Mouse (Mus musculus): ENCODE data around the gene Mrps33. TPM values are rescaled to one million over a fixed set of nuclear protein-coding genes. Genes with fewer than 3 reads are reported as not detected.

Mrps33 gene
- polyA plus RNA-seq (2014; fragmentation: Nextera tagmentation; extraction: Ambion mirVana): 169 and 225 TPM in 2 replicates

- Histone ChIP-seq H3K4me3 (replicated peaks; ENCODE audit: low read length) (peak within 1 kb of the TSS; percentile 69), H3K4me2 (replicated peaks) (peak within 1 kb of the TSS; percentile 77), H3K36me3 (replicated peaks; ENCODE audit: control insufficient read depth, insufficient read depth) (no peaks in the 10 kb centered on the region), H3K4me1 (replicated peaks; ENCODE audit: control insufficient read depth, insufficient read depth, low read length) (peaks cover 18% of the 10 kb centered on the region), H3K9ac (peak within 1 kb of the TSS; percentile 67), H3K27ac (peak within 1 kb of the TSS; percentile 74), H3K9me3 (ENCODE audit: control insufficient read depth, low read length) (no peaks in the 10 kb centered on the region), H3K27me3 (ENCODE audit: control insufficient read depth, insufficient read depth, low read length) (no peaks in the 10 kb centered on the region)
- DNase-seq (ENCODE audit: low spot score) (peak; percentile 96), ATAC-seq (ENCODE audit: low FRiP score) (peak; percentile 99)
- WGBS: under 1% methylated on average over 40 of the region's 40 CpGs
Measured at GRCm38 (mm10) chr6:39810612-39811116, at the start of gene Mrps33. TSS of gene Mrps33 (minus strand) at chr6:39810988.

DNA sequence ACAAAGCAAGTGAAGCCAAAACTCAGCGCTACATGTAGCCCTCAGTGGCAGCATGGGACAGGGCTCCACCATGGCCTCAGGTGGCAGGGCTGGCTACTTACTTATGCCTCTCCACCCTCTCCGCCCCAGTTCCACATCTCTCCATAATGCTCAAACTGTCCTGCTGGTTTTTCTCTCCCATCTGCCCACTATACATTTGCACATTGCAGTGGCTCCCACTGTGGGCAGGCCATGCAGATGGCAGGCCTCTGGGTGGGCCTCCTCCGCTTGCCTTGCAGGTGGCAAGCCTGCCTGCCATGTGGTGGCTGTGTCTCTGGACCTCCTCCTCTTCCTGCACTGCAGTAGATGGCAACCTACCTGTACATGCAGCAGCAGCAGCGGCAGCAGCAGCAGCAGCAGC lies 38.9 kb upstream of the Mrps33 start:
- Histone ChIP-seq H3K4me3 (replicated peaks; ENCODE audit: low read length) (no peak overlapping the region), H3K4me2 (replicated peaks) (no peak overlapping the region), H3K27ac (no peak overlapping the region), H3K9ac (no peak overlapping the region), H3K4me1 (replicated peaks; ENCODE audit: control insufficient read depth, insufficient read depth, low read length) (no peaks in the 10 kb centered on the region), H3K36me3 (replicated peaks; ENCODE audit: control insufficient read depth, insufficient read depth) (no peaks in the 10 kb centered on the region), H3K9me3 (ENCODE audit: control insufficient read depth, low read length) (no peaks in the 10 kb centered on the region), H3K27me3 (ENCODE audit: control insufficient read depth, insufficient read depth, low read length) (no peaks in the 10 kb centered on the region)
- ATAC-seq (ENCODE audit: low FRiP score): no peak
- WGBS: 94% methylated on average over 4 of the region's 4 CpGs
- no peak for DNase-seq (ENCODE audit: low spot score)

- 52% methylated on average over 7 of the region's 7 CpGs for WGBS
- ATAC-seq (ENCODE audit: low FRiP score) (no peak), DNase-seq (ENCODE audit: low spot score) (no peak)
- Histone ChIP-seq H3K4me1 (replicated peaks; ENCODE audit: control insufficient read depth, insufficient read depth, low read length) (no peaks in the 10 kb centered on the region), H3K4me2 (replicated peaks) (no peak overlapping the region), H3K4me3 (replicated peaks; ENCODE audit: low read length) (no peak overlapping the region), H3K27ac (no peak overlapping the region), H3K27me3 (ENCODE audit: control insufficient read depth, insufficient read depth, low read length) (no peaks in the 10 kb centered on the region), H3K9me3 (ENCODE audit: control insufficient read depth, low read length) (no peaks in the 10 kb centered on the region), H3K9ac (no peak overlapping the region), H3K36me3 (replicated peaks; ENCODE audit: control insufficient read depth, insufficient read depth) (no peaks in the 10 kb centered on the region)
Measured at GRCm38 (mm10) chr6:39848766-39849165, 38.0 kb upstream of the Mrps33 start.

DNA sequence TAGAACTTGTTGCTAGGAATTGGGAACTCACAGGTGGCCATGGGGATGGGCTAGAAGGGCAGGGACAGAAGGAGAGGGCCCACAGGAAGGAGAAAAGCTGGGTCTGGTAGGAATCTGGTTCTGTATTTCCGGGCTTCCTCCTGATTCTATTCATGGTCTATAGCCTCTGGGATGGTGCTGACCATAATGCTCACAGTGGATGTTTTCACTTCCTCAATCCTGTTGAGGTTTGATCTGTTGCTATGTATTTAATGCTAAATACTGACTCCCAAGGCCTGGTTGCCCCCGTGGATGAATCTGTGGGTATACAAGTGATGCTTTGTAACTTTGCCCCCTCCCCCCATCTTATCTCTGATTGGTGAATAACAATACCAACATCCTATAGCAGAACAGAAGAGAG lies 36.8 kb upstream of the Mrps33 start:
- Histone ChIP-seq H3K4me2 (replicated peaks) (no peak overlapping the region), H3K36me3 (replicated peaks; ENCODE audit: control insufficient read depth, insufficient read depth) (no peaks in the 10 kb centered on the region), H3K9ac (no peak overlapping the region), H3K27ac (no peak overlapping the region), H3K4me3 (replicated peaks; ENCODE audit: low read length) (no peak overlapping the region), H3K4me1 (replicated peaks; ENCODE audit: control insufficient read depth, insufficient read depth, low read length) (no peaks in the 10 kb centered on the region), H3K27me3 (ENCODE audit: control insufficient read depth, insufficient read depth, low read length) (no peaks in the 10 kb centered on the region), H3K9me3 (ENCODE audit: control insufficient read depth, low read length) (0 out of 2 replicates have a peak, but pooled peaks cover 5% of the 10 kb centered on the region)
- WGBS: 85% methylated on average over 2 of the region's 2 CpGs
- ATAC-seq (ENCODE audit: low FRiP score) (no peak), DNase-seq (ENCODE audit: low spot score) (no peak)

DNA sequence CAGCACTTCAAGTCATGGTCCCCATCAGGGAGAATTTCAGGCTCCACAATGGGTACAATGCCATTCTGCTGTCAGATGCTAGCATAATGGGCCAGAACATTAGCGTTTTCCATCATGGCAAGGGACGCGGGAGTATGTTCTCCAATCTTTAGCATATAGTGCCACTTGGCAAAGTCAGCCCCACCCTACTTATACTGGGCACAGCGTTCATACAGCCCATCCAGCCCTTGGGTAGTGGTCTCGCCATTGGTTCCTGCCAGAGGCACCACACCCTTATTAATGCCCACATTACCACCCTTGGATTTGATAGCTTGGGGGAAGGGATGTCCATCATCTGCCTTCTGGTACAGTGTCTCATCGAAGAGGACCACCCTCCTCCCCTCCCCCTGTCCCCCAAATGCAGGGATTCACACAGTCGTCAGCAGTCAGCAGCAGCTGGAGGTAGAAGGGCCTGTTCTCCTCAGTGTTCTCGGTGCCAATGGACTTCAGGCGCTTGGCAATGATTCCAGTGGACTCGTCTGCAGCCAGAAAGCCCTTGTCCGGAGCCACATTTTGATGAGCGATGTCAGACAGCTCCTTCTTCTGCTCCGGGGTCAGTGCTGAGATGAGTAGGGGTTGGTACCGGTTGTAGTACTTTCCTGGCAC lies 33.0 kb upstream of the Mrps33 start:
- no peaks in the 10 kb centered on the region for H3K27me3 ChIP-seq (ENCODE audit: control insufficient read depth, insufficient read depth, low read length)
- no peak for ATAC-seq (ENCODE audit: low FRiP score)

GRCm38 (mm10) chr6:39828736-39829135 lies 17.9 kb upstream of the Mrps33 start:
- Histone ChIP-seq H3K9me3 (ENCODE audit: control insufficient read depth, low read length) (no peaks in the 10 kb centered on the region), H3K36me3 (replicated peaks; ENCODE audit: control insufficient read depth, insufficient read depth) (no peaks in the 10 kb centered on the region), H3K4me1 (replicated peaks; ENCODE audit: control insufficient read depth, insufficient read depth, low read length) (no peaks in the 10 kb centered on the region), H3K27me3 (ENCODE audit: control insufficient read depth, insufficient read depth, low read length) (no peaks in the 10 kb centered on the region), H3K9ac (no peak overlapping the region), H3K4me3 (replicated peaks; ENCODE audit: low read length) (no peak overlapping the region), H3K4me2 (replicated peaks) (no peak overlapping the region), H3K27ac (no peak overlapping the region)
- ATAC-seq (ENCODE audit: low FRiP score): no peak
- WGBS: 93% methylated on average over 5 of the region's 5 CpGs
- DNase-seq (ENCODE audit: low spot score): no peak

More for the DNA sequence above, 33.0 kb upstream of the Mrps33 start:
- no peak overlapping the region for H3K27ac ChIP-seq
- no peak overlapping the region for H3K9ac ChIP-seq
- WGBS: 84% methylated on average over 14 of the region's 14 CpGs
- no peak overlapping the region for H3K4me3 ChIP-seq (replicated peaks; ENCODE audit: low read length)
- H3K9me3 ChIP-seq (ENCODE audit: control insufficient read depth, low read length): 0 out of 2 replicates have a peak, but pooled peaks cover 5% of the 10 kb centered on the region
- H3K4me2 ChIP-seq (replicated peaks): no peak overlapping the region
- DNase-seq (ENCODE audit: low spot score): no peak
- H3K4me1 ChIP-seq (replicated peaks; ENCODE audit: control insufficient read depth, insufficient read depth, low read length): no peaks in the 10 kb centered on the region
- H3K36me3 ChIP-seq (replicated peaks; ENCODE audit: control insufficient read depth, insufficient read depth): no peaks in the 10 kb centered on the region

- no peak for ATAC-seq (ENCODE audit: low FRiP score)
- Histone ChIP-seq H3K4me3 (replicated peaks; ENCODE audit: low read length) (no peak overlapping the region), H3K4me2 (replicated peaks) (no peak overlapping the region), H3K27ac (no peak overlapping the region), H3K9me3 (ENCODE audit: control insufficient read depth, low read length) (no peaks in the 10 kb centered on the region), H3K4me1 (replicated peaks; ENCODE audit: control insufficient read depth, insufficient read depth, low read length) (no peaks in the 10 kb centered on the region), H3K27me3 (ENCODE audit: control insufficient read depth, insufficient read depth, low read length) (no peaks in the 10 kb centered on the region), H3K36me3 (replicated peaks; ENCODE audit: control insufficient read depth, insufficient read depth) (no peaks in the 10 kb centered on the region), H3K9ac (no peak overlapping the region)
- no peak for DNase-seq (ENCODE audit: low spot score)
- WGBS: 84% methylated on average over 3 of the region's 3 CpGs
Measured at GRCm38 (mm10) chr6:39821241-39821640, 10.5 kb upstream of the Mrps33 start.

- H3K4me2 ChIP-seq (replicated peaks): no peak overlapping the region
- no peaks in the 10 kb centered on the region for H3K27me3 ChIP-seq (ENCODE audit: control insufficient read depth, insufficient read depth, low read length)
- no peak for DNase-seq (ENCODE audit: low spot score)
- 49% methylated on average over 4 of the region's 4 CpGs for WGBS
- no peaks in the 10 kb centered on the region for H3K36me3 ChIP-seq (replicated peaks; ENCODE audit: control insufficient read depth, insufficient read depth)
- H3K4me1 ChIP-seq (replicated peaks; ENCODE audit: control insufficient read depth, insufficient read depth, low read length): no peaks in the 10 kb centered on the region
- H3K9ac ChIP-seq: no peak overlapping the region
- H3K27ac ChIP-seq: no peak overlapping the region
- H3K9me3 ChIP-seq (ENCODE audit: control insufficient read depth, low read length): no peaks in the 10 kb centered on the region
- no peak overlapping the region for H3K4me3 ChIP-seq (replicated peaks; ENCODE audit: low read length)
- no peak for ATAC-seq (ENCODE audit: low FRiP score)
Measured at GRCm38 (mm10) chr6:39818922-39819321, 8.1 kb upstream of the Mrps33 start.

DNA sequence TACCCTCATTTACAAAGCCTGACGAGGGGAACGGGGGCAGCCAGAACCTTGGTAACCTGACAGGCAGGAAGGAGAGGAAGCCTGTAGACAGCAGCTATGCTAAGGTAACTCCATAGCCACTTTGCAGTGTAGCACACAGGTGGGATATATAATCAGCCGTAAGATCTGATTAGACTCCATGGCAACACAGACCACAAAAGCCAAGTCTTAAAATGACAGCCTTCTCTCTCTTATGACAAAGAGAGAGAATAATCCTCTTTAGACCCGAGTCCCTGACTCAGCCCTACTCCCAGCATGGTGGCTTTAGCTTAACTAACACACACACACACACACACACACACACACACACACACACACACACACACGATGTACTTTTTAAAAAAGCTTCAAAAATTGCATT lies 2.3 kb downstream of the Mrps33 start:
- DNase-seq (ENCODE audit: low spot score) (no peak), ATAC-seq (ENCODE audit: low FRiP score) (no peak)
- Histone ChIP-seq H3K27ac (no peak overlapping the region), H3K27me3 (ENCODE audit: control insufficient read depth, insufficient read depth, low read length) (no peaks in the 10 kb centered on the region), H3K9ac (no peak overlapping the region), H3K4me2 (replicated peaks) (no peak overlapping the region), H3K9me3 (ENCODE audit: control insufficient read depth, low read length) (no peaks in the 10 kb centered on the region), H3K36me3 (replicated peaks; ENCODE audit: control insufficient read depth, insufficient read depth) (peaks cover 6% of the 10 kb centered on the region; the same call in 1 of the 2 replicates), H3K4me3 (replicated peaks; ENCODE audit: low read length) (no peak overlapping the region), H3K4me1 (replicated peaks; ENCODE audit: control insufficient read depth, insufficient read depth, low read length) (peaks cover 18% of the 10 kb centered on the region)
- 71% methylated on average over 5 of the region's 5 CpGs for WGBS
